Mouse (Mus musculus): ENCODE data around the gene Mbnl2.

Gene Mbnl2

DNA sequence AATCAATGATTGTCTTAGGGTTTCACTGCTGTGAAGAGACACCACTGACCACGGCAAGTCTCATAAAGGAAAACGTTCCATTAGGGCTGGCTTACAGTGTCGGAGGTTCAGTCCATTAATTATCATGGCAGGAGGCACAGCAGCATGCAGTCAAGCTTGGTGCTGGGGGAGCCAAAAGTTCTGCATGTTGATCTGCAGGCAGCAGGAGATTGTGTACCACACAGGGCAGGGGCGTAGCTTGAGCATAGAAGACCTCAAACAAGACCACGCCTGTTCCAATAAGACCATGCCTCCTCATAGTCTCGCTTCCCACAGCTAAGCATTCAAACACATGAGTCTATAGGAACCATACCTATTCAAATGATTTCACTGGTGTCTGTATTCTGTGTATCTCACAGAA lies 85.7 kb downstream of the Mbnl2 start:
- DNase-seq = no peak

DNA sequence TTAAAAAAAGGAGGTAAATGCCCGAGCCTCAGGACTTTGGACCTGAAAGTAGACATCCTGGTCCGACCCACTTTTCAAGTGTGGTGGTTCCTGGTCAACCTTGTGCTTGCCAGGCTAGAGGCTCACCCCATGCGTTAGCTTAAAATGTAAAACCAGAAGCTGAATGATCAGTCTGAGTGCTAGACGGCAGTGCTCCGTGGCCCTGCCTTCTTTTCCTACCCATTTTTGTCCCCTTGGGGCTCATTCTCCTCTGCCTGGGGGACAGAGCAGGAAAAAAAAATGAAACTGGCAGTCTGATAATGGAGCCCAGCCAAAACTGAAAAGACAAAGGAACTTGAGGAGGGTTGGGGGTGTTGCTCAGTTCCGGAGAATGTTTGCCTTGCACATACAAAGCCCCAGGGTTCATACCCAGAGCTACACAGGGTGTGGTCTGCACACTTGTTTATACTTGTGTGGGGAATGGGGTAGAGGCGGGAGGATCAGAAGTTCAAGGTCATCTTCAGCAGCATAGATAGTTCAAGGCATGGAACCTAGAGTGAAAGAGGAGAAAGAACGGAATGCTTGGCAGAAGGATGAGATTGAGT lies 87.0 kb downstream of the Mbnl2 start:
- DNase-seq = no peak

DNA sequence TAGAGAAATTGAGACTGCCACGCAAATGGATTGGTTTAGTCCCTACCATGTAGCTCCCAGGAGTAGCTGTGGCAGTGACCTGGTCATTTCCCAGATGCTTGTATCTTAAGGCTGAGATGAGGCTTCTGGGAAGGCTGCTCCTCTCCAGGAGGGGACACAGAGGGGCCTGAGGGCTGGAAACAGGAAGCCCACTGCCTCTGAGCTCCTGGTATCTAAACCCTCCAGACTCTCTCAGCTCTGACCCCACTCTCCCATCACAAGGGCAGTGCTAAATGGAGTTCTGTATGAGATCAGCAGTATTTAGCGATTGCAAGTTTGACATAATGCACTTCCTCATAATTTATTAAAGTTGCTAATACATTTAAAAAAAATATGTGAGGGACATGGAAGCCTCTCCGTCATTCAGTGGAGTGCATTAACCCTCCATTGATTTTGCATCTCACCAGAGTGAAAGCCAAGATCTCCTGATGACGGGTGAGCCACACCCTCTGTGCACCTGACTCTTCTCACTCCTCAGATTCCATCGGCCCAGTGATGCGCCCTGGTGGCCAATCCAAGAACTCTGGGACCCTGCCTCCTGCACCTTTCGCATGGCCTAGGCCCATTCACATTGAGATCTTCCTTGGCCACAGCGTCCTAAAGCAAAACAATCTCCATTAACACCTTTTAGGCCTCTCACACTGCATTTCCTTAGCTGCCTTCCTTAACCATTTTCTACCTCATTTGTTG lies 87.8 kb downstream of the Mbnl2 start:
- DNase-seq = no peak

DNA sequence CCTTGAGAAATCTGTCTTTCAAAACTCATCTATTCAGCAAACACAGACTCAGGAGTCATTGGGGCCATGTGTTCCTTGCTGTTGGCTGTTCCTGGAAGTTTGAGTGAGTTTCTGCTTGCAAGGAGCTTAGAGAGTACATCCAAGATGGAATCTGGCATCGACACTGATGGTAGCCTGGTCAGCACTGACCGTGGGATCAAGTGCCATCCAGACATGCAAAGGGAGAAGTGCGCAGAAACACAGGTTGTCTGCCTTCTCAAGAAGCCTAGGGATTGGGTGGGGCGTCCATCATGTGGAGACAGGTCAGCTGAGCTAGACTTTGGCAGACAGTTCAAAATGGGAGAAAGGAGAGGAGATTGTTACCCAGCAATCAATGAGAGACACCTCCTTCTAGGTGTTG lies 89.6 kb downstream of the Mbnl2 start:
- no peak for DNase-seq

- no peak for DNase-seq
Measured at GRCm38 (mm10) chr14:120366962-120367361, 91.5 kb downstream of the Mbnl2 start.

- DNase-seq = no peak
Measured at GRCm38 (mm10) chr14:120367589-120367988, 92.1 kb downstream of the Mbnl2 start.

- no peak for DNase-seq
Measured at GRCm38 (mm10) chr14:120368456-120368855, 93.0 kb downstream of the Mbnl2 start.

DNA sequence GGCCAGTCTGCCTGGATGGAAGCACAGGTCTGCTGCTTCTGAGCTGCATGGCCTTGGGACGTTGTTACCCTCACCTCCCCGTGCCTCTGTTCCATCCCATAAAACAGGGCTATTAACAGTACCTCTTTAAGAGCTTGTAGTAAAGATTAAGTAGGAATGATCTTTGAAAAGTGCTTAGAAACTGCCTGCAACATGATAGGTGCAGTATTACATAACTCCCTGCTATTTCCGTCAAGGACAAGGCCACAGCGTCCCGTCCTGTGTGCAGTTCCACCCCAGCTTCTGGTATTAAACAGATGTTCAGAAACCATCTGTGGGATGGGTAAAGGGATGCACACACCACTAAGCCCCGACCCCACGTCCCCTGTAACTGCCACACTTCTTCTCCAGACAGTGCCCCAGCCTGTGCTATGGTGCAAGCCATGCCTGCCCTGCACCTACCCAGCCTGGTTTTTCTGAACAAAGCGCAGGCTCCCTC lies 93.5 kb downstream of the Mbnl2 start:
- no peak for DNase-seq

GRCm38 (mm10) chr14:120370044-120370443 lies 94.6 kb downstream of the Mbnl2 start:
- DNase-seq = no peak

DNA sequence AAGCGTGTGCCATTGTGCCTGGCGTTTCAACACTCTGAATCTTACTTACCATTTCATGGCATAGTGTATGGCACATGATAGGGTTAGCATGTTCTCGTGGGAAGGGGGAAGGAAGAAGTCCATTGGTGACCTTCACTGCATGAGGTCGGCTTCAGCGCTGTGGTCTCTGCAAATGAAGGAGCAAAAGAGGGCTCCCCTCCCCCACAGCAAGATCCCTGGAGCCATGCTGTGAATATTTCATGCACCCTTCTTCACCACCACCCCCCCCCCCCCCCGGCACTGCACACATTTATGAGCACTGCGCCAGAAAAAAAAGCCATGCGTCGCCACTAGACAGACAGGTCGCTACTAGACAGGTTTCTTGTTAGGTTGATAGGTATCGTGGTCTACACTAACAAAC lies 95.2 kb downstream of the Mbnl2 start:
- no peak for DNase-seq

- DNase-seq = no peak
Measured at GRCm38 (mm10) chr14:120371174-120371573, 95.7 kb downstream of the Mbnl2 start.

- DNase-seq = no peak
Measured at GRCm38 (mm10) chr14:120373026-120374024, 97.9 kb downstream of the Mbnl2 start.

- DNase-seq = no peak
Measured at GRCm38 (mm10) chr14:120374786-120375185, 99.3 kb downstream of the Mbnl2 start.

GRCm38 (mm10) chr14:120377192-120377591 lies 101.7 kb downstream of the Mbnl2 start:
- DNase-seq = no peak

GRCm38 (mm10) chr14:120378002-120378401 lies 102.5 kb downstream of the Mbnl2 start:
- DNase-seq = no peak

GRCm38 (mm10) chr14:120379716-120380115 lies 104.2 kb downstream of the Mbnl2 start:
- no peak for DNase-seq

DNA sequence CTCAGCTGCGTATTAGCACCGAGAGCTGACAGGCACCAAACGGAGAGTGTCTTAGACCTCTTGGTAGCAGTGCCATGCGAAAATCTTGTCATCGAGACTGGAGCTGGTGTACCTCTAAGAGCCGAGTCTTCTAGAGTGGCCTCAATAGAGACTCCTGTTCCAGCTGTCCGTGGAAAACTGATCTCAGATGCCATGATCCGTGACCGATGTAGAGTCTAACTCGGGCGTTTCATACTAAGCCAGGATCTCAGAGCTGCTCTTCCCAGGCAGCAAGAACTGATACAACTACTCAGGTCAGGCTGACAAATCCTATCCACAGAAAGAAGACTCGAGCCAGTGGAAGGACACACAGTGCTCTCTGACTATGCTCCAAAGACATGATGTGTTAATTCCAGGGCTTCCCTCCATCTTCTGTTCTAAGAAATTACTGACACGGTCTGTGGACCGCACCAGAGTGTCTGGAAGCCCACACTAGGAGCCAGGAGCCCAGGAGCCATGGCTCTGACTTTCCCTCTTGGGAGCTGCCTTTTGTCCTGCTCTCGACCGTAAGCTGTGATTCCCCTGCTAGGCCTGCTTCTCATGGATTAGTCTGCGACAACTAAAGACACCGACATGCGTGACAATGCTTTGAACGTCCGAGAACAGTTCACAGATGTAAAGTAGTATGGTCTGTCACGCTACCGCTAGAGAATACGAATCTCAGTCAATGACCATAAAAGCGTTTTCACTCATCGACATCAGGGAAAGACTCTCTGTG lies 106.1 kb downstream of the Mbnl2 start:
- DNase-seq = no peak

DNA sequence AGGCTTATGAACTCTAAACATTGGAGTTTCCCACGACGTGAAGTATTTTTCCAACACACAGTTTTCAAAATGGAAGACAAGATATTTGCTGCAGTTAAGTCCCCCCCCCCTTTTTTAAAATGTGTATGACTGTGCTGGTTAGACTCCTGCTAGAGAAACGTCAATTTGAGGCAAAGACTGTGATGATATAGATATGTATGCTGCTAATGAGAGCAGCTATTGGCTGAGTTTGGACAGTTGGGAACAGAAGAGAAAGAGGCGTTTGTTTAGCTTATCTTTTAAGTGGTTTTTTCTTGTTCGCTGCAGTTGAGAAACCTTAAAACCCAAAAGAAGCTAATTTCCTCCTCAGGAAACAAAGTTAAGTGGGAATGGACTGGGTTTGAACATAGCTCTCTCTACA lies 106.7 kb downstream of the Mbnl2 start:
- DNase-seq = no peak

DNA sequence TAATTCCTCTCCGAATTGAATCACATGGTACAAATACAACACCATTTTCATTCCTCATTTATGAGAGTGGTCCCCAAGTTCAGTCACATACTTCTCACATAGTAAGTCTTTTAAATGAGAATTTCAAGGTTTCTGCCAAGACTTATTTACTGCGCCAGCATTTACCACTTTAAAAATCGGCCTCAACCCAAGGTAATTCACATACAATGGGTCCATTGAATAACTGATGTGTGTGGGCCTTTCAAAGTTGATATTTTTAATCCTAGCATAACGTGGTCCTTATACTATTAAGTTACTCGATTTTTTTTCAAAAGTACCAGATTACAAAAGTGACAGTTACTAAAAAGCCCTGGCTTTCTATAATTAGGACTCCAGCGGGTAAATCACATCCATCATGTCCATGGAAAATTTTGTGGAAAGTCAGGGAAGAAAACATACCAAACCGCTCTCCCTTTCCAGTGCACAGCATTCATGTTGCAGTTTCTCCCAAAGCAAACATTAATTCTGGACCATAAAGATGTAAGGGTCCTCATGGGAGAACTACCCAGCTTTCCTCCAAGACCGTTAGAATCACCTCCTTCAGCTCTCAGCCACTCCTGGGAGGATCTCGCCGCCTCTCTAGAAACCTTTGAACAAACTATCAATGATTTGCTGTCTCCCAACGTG lies 107.8 kb downstream of the Mbnl2 start:
- no peak for DNase-seq

DNA sequence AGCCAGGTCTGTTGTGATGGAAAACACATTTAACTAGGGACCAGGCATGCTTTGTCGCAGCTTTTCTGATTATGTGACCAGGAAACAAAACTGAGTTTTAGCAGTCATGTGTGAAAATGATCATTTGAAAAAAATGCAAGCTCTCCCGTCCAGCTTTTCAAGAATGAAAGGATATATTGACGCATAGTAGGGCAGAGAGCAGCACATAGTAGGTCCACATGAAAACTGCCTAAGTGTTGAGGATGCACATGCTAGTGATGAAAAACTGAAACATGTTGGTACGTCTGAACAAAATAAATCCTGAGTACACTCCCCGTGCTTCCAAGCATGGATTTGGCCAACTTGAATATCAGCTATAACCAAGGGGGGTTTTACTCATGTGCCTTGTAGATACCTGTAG lies 109.1 kb downstream of the Mbnl2 start:
- no peak for DNase-seq

- no peak for DNase-seq
Measured at GRCm38 (mm10) chr14:120387293-120387692, 111.8 kb downstream of the Mbnl2 start.

Measured in cerebellum, adult 8-10 months (tissue).